Mouse (Mus musculus) left cerebral cortex, postnatal 36 days (tissue): ENCODE data around the gene Nudt3. TPM values are rescaled to one million over a fixed set of nuclear protein-coding genes. Genes with fewer than 3 reads are reported as not detected.

ENCODE experiments used
- DNase-seq, 2 experiments: peaks; one replicate each; pipeline ENCODE4 v3.0.0; 2021 to 2022; ENCODE audit warnings: low spot score in 2 of 2, mixed read lengths in 1 of 2
- intact Hi-C: fragments of 180-260 bp; cut with DNase I; formaldehyde crosslinking; loops from one replicate; pipeline ENCODE4 v1.15.1; 2025
- total RNA-seq, 2 experiments: library from RNA; stranded (reverse); gene quantifications; 2 replicates each; pipeline ENCODE4 v1.2.3; 2021

Nudt3 gene
- total RNA-seq, 2 experiments from 2014 or later: 511 to 604 TPM

DNA sequence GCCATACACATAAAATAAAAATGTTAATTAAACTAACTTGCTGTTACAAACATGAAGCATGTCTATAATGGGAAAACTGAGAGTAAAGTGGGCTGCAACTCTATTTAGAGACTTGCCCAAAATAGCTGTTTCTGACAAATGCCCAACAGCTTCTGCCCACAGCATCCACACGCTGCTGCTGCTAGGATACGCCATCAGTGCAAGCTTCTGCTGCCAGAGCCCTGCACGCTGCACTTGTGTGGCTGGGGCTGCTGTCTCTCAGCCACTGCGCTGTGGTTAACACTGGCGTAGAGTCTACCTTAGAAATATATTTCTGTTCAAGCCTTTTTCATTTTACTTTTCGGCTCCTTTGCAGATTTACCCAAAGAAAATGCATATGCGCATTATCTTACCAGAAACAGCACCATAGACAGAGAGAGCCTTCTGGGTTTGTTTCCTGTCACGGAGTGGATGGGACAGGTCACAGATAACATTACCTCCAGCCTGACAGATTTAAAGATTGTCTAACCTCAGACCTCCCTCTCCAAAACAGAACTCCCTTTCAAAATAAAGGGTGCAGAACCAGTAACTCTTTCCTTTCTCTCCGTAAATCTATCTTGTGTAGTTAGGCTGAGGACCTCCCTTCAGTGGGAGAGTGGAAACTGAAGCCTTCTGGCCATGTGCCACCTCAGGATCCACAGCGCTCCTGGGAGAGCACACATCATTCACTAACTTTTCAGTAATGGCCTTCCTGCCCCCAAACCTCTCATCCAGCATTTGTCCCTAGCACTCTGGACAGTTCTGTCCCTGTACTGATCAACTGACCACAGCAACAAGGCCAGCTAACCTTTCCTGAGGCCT lies 12.4 kb downstream of the Nudt3 start:
- DNase-seq: peak; percentile 74 to 79
- intact Hi-C loops: no loop called here

DNA sequence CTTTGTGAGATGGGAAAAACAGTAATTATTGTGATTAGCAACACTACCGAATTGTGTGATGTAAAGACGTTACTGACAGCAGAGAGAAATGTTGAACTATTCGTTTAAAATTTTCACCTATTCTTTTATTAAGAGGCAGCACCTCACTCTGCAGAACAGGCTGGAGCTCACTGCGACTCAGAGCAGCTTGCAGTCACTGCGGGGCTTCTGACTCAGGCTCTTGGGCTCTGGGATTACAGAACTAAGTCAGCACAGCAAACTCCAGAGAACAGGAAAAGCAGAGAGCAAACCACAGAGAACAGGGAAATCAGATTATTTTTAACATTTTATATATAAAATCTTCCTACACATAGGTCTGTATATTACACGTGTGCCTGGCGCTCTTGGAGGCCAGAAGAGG lies 13.7 kb downstream of the Nudt3 start:
- DNase-seq: no peak

GRCm38 (mm10) chr17:27603522-27604234 lies 19.6 kb downstream of the Nudt3 start:
- peak in 1 of 2 experiments; percentile 32 for DNase-seq
- intact Hi-C loops: no loop called here

More for the DNA sequence above, 13.7 kb downstream of the Nudt3 start:
- intact Hi-C loops: no loop called here

DNA sequence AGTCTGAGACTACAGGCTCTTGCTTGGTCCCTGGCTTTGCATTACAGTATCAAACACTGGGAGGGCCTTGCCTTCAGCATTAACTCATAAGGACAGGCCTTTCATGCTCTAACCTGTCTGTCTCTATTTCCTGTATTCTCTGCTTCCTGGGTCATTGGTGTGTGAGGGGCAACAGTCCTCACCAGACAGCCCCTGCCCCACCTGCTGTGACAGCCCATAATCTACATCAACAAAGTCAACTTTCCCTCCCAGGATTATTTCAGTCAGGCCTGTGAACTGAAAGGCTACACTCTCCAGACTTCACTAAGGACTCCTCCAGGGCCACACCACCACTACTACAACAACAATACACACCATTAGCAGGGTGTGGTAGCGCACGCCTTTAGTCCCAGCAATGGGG lies 20.3 kb downstream of the Nudt3 start:
- intact Hi-C loops: no loop called here

DNA sequence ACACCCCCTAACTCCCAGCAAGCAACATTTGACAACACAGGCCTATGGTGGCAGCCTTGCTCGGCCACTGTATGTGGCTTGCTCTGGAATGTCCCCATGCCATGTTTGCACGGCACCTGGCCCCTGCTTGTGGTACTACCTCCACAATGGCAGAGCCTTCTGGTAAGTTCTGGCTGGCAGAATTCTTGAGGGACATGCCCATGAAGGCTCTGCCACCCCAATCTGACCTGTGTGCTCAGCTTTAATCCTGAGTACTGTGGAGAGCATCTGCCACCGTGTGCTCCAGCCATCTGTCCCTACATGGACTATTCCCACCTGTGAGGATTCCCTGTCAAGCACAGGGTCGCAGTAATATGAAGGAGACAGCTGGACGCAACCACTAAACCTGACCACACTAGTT lies 22.4 kb downstream of the Nudt3 start:
- DNase-seq: no peak
- intact Hi-C loops: no loop called here

More for the DNA sequence above, 20.3 kb downstream of the Nudt3 start:
- DNase-seq: no peak

GRCm38 (mm10) chr17:27600286-27600685 lies 23.0 kb downstream of the Nudt3 start:
- no peak for DNase-seq
- intact Hi-C loops: no loop called here

- no peak for DNase-seq
- intact Hi-C loops: no loop called here
Observed at GRCm38 (mm10) chr17:27596376-27597190, 26.7 kb downstream of the Nudt3 start.

DNA sequence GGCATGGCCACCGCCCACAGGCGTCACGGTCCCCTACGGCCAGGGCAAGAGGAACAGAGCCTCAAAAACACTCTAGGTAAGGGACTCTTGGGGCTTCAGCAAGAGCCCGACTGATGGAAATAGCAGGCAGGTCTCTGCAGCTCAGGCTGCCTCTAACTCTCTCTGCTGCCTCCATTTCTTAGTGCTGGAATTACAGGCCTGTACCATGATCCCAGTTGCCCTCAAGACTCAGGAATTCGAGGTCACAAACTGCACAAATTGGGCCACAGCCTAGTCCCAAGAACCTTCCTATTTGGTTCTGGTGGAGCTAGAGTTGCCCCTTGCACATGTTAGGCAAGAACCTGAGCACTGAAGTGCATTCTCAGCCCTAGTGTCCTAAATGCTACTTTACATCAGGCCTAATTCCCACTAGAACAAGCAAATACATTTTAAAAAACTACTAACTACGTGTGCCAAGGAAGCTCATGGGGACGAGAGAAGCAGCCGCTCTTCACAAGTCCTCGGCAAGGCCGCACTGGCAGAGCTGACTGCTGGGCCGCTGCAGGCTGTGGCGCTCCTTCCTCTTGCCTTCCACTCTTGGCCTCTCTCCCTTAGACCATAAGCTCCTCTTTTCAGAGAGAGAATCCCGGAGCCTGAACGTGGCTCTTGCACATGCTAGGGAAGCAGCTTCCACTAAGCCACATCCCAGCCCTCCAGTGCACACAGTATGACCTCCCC lies 27.5 kb downstream of the Nudt3 start:
- DNase-seq: no peak
- intact Hi-C loops: no loop called here

DNA sequence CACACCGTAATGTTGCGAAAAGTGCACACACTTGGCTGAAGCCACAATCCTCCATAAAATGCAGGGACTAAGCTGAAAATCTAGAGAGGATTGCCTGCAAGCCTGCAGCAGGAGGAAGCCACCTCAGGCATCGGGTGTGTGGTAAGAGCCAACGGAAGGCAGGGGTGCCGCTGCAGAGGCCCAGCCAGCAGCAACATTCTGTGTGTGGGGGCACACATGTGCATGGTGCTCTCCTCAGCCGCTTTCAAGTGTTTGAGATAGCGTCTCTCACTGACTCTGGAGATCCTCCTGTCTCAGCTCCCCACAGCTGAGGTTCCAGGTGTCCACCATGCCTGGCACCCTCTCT lies 30.8 kb downstream of the Nudt3 start:
- DNase-seq: no peak
- intact Hi-C loops: no loop called here

- no peak for DNase-seq
- intact Hi-C loops: no loop called here
Observed at GRCm38 (mm10) chr17:27591826-27592564, 31.3 kb downstream of the Nudt3 start.

- no peak for DNase-seq
- intact Hi-C loops: no loop called here
Observed at GRCm38 (mm10) chr17:27588231-27588630, 35.1 kb downstream of the Nudt3 start.

DNA sequence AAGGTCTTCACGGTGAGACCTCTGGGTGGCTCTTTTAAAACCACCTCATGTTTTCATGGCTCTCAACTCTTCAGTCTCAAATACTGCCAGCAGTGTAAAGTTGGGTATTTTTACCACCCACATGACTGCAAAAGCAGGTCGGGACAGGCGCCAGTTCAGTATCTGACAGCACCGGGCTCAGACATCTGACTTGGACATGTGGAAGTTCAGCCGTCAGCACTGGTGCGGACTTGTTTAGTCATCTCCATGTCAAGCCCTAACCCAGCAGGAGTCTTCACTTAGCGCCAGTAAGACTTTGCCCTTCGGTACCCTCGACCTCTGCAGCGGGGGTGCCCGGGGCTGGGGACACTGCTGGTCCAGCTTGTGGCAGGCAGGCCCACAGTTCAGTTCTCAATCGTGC lies 36.0 kb downstream of the Nudt3 start:
- DNase-seq: peak in 1 of 2 experiments; percentile 47
- intact Hi-C loops: no loop called here

- intact Hi-C loops: no loop called here
- DNase-seq: no peak
Observed at GRCm38 (mm10) chr17:27586661-27587060, 36.6 kb downstream of the Nudt3 start.

- intact Hi-C loops: no loop called here
- DNase-seq: no peak
Observed at GRCm38 (mm10) chr17:27583185-27583894, 40.0 kb downstream of the Nudt3 start.

GRCm38 (mm10) chr17:27580392-27581068 lies 42.8 kb downstream of the Nudt3 start:
- DNase-seq: peak in 1 of 2 experiments; percentile 52
- intact Hi-C loops: no loop called here

DNA sequence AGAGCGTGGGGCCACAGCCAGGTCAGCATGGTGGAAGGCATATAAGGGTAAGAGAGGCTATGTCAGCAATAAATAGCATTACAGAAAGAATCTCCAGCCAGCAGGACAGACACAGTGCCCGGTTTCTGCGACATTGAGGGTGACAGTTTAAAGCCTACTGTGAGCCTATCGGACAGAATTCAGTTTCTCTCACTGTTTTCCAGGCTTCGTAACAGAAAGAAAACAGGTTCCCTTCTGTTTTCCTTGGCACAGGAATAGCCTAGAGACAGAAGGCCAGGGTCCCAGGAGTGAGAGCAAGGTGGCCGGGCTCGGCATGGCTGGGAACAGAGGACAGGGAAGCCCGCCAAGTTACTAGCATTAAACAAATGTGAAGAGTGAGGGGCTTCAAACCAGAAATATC lies 43.5 kb downstream of the Nudt3 start:
- intact Hi-C loops: no loop called here
- no peak for DNase-seq

DNA sequence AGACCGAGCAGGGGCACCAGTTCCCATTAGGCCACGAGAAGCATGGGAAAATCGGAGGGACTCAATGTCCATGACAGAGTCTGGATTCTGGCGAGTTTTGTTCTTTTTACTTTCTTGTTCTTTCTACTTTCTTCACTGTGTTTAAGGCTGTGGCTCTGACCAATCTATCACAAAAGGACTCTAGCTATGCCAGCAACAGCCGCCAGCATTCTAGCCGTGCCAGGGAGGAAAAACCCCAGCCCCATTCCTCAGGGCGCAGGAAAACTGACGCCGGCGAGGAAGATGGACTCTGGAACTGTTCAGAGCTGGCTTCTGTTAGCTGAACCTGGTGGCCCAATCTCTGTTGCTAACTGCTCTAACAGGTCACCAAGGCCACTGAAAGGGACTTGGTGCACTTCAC lies 44.8 kb downstream of the Nudt3 start:
- DNase-seq: no peak
- intact Hi-C loops: no loop called here

GRCm38 (mm10) chr17:27577468-27577867 lies 45.8 kb downstream of the Nudt3 start:
- DNase-seq: no peak

More at GRCm38 (mm10) chr17:27577468-27577867, 45.8 kb downstream of the Nudt3 start:
- intact Hi-C loops: no loop called here
